Mouse (Mus musculus): ENCODE results near the gene Igf1r.

DNA sequence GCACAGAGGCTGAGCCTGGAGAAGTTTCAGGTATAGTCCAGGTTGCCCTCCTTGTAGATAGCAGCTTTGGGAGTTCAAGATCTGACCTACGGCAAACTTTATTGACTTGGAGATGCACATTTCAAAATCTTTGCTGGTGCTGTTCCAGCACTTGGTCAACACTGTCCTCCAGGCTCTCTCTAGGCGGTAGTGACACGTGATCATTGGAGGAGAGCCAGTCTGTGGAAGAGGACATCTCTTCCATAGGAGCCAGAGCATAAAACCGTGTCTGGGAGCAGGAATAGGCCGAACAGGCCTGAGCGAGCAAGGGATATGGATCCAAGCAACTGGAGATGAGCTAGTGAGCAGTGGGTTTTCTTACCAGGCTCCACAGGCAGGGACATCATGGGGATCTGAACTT is 113.3 kb downstream of the Igf1r start:
- no peak for TF ChIP-seq POLR2A (IDR thresholded peaks at IDR 0.05; ENCODE audit: insufficient read depth, low read depth, low read length)
- TF ChIP-seq CTCF (IDR thresholded peaks at IDR 0.05): no peak
